Mouse (Mus musculus) testis, adult 2 months (tissue): ENCODE measurements around the gene Ercc6l2.

Source experiments
- CTCF ChIP-seq: fragments of 200-500 bp; IDR thresholded peaks from 2 replicates; pipeline ENCODE4 v1.5.1; 2012; ENCODE audit warnings: low read depth, mild to moderate bottlenecking, inconsistent platforms, low read length, moderate library complexity; ENCODE audit not compliant: control insufficient read depth, insufficient read depth, insufficient replicate concordance
- POLR2A ChIP-seq: fragments of 200-500 bp; IDR thresholded peaks from 2 replicates; pipeline ENCODE4 v1.6.1; 2012; ENCODE audit warnings: low read depth, mild to moderate bottlenecking, inconsistent platforms, low read length, moderate library complexity; ENCODE audit not compliant: control insufficient read depth

DNA sequence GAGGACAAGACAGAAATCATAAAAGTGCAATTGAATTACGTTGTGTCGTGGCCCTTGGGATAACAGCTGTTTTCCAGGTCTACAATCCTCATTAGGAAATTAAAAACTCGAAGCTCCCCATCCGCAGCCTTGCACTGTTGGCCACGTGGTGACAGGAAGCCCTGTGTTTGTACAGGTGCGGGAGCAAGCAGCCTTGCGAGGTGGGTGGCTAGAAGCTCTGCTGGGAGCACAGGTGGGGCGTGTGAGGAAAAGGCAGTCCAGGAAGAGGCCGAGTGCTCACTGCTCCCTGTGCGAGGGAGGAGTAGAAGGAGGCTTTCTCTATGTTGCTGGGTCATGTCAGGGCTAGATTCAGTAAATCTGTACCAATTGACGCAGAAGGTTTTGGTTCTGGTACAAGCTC lies 49.0 kb upstream of the Ercc6l2 start:
- TF ChIP-seq POLR2A (no peak), CTCF (no peak)
